In genomic region chr7:35025409-35026275, GRCm38 (mm10) we compare ENCODE assay signal across 8 mouse cellular contexts. TPM values are rescaled to one million over a fixed set of nuclear protein-coding genes. Genes with fewer than 3 reads are reported as not detected.
DNase-seq lines count a peak whose midpoint lies in the region; ATAC-seq and TF ChIP-seq lines count a peak whose summit lies in the region.

No protein-coding gene starts in this region.

- WGBS in forebrain, embryonic 10.5 days, result 52% methylated on average over 5 of the region's 5 CpGs
- 44% methylated on average over 5 of the region's 5 CpGs for whole genome bisulfite sequencing in heart, embryonic 16.5 days
- WGBS in large intestine, adult 2 months, result 46% methylated on average over 5 of the region's 5 CpGs
- 43% methylated on average over 5 of the region's 5 CpGs for WGBS in liver, embryonic 16.5 days (ENCODE audit: insufficient replicate concordance)
- 41% methylated on average over 5 of the region's 5 CpGs for WGBS in neural tube, embryonic 12.5 days

- peaks cover 2 to 19% of the 10 kb centered on the region in 2 experiments for H3K4me1 ChIP-seq in CH12.LX (ENCODE audit: control insufficient read depth in 1 of 2, insufficient read depth in 2 of 2)
- H3K4me1 ChIP-seq in forebrain, embryonic 10.5 days, result no peaks in the 10 kb centered on the region
- H3K4me1 ChIP-seq in heart, embryonic 16.5 days (ENCODE audit: control insufficient read depth, insufficient read depth, low read length), result no peaks in the 10 kb centered on the region
- peaks cover 6% of the 10 kb centered on the region for H3K4me1 ChIP-seq in liver, embryonic 16.5 days (ENCODE audit: control insufficient read depth, low read depth, low read length)
- H3K4me1 ChIP-seq in neural tube, embryonic 12.5 days, result no peaks in the 10 kb centered on the region

- TF ChIP-seq EP300 in CH12.LX (IDR thresholded peaks at IDR 0.05; ENCODE audit: low read length), result no peak

- dilution Hi-C loops in CH12.LX (cut with MboI; ENCODE audit: extremely low pct_ligation_motif_present, extremely low pct_unique_long_range_greater_than_20kb, low sequenced_read_pairs), result no loop called here

- no peak overlapping the region for H3K9ac ChIP-seq in CH12.LX (ENCODE audit: insufficient read depth, low read depth)
- H3K9ac ChIP-seq in heart, embryonic 16.5 days (ENCODE audit: low read length), result no peak overlapping the region
- no peak overlapping the region for H3K9ac ChIP-seq in liver, embryonic 16.5 days (ENCODE audit: low read depth, low read length)
- H3K9ac ChIP-seq in neural tube, embryonic 12.5 days, result no peak overlapping the region

- H3K79me2 ChIP-seq in CH12.LX (replicated peaks; ENCODE audit: control insufficient read depth, extremely low read depth, insufficient read depth, poor library complexity, severe bottlenecking), result no peaks in the 10 kb centered on the region

- H3K9me3 ChIP-seq in CH12.LX (replicated peaks; ENCODE audit: low read length), result no peaks in the 10 kb centered on the region
- H3K9me3 ChIP-seq in forebrain, embryonic 10.5 days, result no peaks in the 10 kb centered on the region
- H3K9me3 ChIP-seq in heart, embryonic 16.5 days (replicated peaks; ENCODE audit: control insufficient read depth, low read length), result no peaks in the 10 kb centered on the region
- H3K9me3 ChIP-seq in liver, embryonic 16.5 days (replicated peaks; ENCODE audit: control insufficient read depth, low read length), result no peaks in the 10 kb centered on the region
- H3K9me3 ChIP-seq in neural tube, embryonic 12.5 days, result no peaks in the 10 kb centered on the region

- no peak overlapping the region for H3K27ac ChIP-seq in CH12.LX (ENCODE audit: insufficient read depth, low read depth)
- H3K27ac ChIP-seq in forebrain, embryonic 10.5 days, result no peak overlapping the region
- no peak overlapping the region for H3K27ac ChIP-seq in heart, embryonic 16.5 days (ENCODE audit: low read length)
- no peak overlapping the region for H3K27ac ChIP-seq in liver, embryonic 16.5 days (ENCODE audit: low read length)
- no peak overlapping the region for H3K27ac ChIP-seq in neural tube, embryonic 12.5 days

- peak; percentile 87 for TF ChIP-seq RAD21 in CH12.LX (IDR thresholded peaks at IDR 0.05; ENCODE audit: low read depth, low read length)

- TF ChIP-seq CTCF in CH12.LX (conservative IDR thresholded peaks at IDR 0.05 in 1 of 2, IDR thresholded peaks at IDR 0.05 in 1 of 2; ENCODE audit: low read depth in 2 of 2, low read length in 2 of 2), result peak; percentile 73 to 92
- TF ChIP-seq CTCF in brain, embryonic 14.5 days (IDR thresholded peaks at IDR 0.05; ENCODE audit: borderline replicate concordance, extremely low read depth, insufficient read depth, insufficient read length), result peak; percentile 88

- ATAC-seq in heart, embryonic 16.5 days (replicated peaks; ENCODE audit: extremely low read depth, insufficient read depth, low FRiP score), result peak; percentile 58; the same call in 1 of the 2 replicates
- peak; percentile 30; the same call in 1 of the 2 replicates for ATAC-seq in liver, embryonic 16.5 days (ENCODE audit: low read depth)
- ATAC-seq in neural tube, embryonic 12.5 days (ENCODE audit: low FRiP score, low read depth), result peak; percentile 51; the same call in 1 of the 2 replicates

- TF ChIP-seq POLR2A in CH12.LX (IDR thresholded peaks at IDR 0.05; ENCODE audit: low read depth, low read length), result no peak
- no peak for TF ChIP-seq POLR2A in brain, embryonic 14.5 days (IDR thresholded peaks at IDR 0.05; ENCODE audit: borderline replicate concordance, extremely low read depth, insufficient read depth, insufficient read length, poor library complexity, severe bottlenecking)

- DNase-seq in CH12.LX (ENCODE audit: extremely low read depth), result peak; percentile 52
- DNase-seq in brain, embryonic 14.5 days (ENCODE audit: low read depth), result peak; percentile 75
- DNase-seq in forebrain, embryonic 10.5 days (ENCODE audit: extremely low spot score, low spot score), result peak; percentile 78
- peak; percentile 39 for DNase-seq in large intestine, adult 2 months (ENCODE audit: low read depth, low spot score)
- DNase-seq in testis, postnatal 10 days (ENCODE audit: low spot score), result peak; percentile 89

- no peak overlapping the region for H3K4me2 ChIP-seq in CH12.LX (ENCODE audit: insufficient read depth, low read depth, poor library complexity, severe bottlenecking)
- no peak overlapping the region for H3K4me2 ChIP-seq in heart, embryonic 16.5 days (ENCODE audit: low read depth, low read length)
- no peak overlapping the region for H3K4me2 ChIP-seq in liver, embryonic 16.5 days (ENCODE audit: low read depth, low read length)
- no peak overlapping the region for H3K4me2 ChIP-seq in neural tube, embryonic 12.5 days (replicated peaks)

- H3K4me3 ChIP-seq in CH12.LX (replicated peaks in 1 of 3; ENCODE audit: low read depth in 2 of 3, low read length in 2 of 3, poor library complexity in 1 of 3), result no peak overlapping the region
- H3K4me3 ChIP-seq in forebrain, embryonic 10.5 days, result no peak overlapping the region
- H3K4me3 ChIP-seq in heart, embryonic 16.5 days (ENCODE audit: low read length), result no peak overlapping the region
- H3K4me3 ChIP-seq in liver, embryonic 16.5 days (ENCODE audit: low read depth, low read length), result no peak overlapping the region
- H3K4me3 ChIP-seq in neural tube, embryonic 12.5 days, result no peak overlapping the region

- peaks cover 16 to 83% of the 10 kb centered on the region in 2 experiments for H3K36me3 ChIP-seq in CH12.LX (replicated peaks in 1 of 2; ENCODE audit: control insufficient read depth in 1 of 2, insufficient read depth in 1 of 2, low read length in 1 of 2)
- peaks cover 14% of the 10 kb centered on the region for H3K36me3 ChIP-seq in forebrain, embryonic 10.5 days (replicated peaks)
- no peaks in the 10 kb centered on the region for H3K36me3 ChIP-seq in heart, embryonic 16.5 days (ENCODE audit: control insufficient read depth, insufficient read depth)
- H3K36me3 ChIP-seq in liver, embryonic 16.5 days (ENCODE audit: control insufficient read depth, insufficient read depth), result no peaks in the 10 kb centered on the region
- H3K36me3 ChIP-seq in neural tube, embryonic 12.5 days, result no peaks in the 10 kb centered on the region

- in situ Hi-C loops in CH12.LX (cut with MboI; ENCODE audit: low pct_ligation_motif_present, low pct_unique_long_range_greater_than_20kb, low sequenced_read_pairs), result no loop called here

- no peaks in the 10 kb centered on the region for H3K27me3 ChIP-seq in CH12.LX (replicated peaks)
- H3K27me3 ChIP-seq in forebrain, embryonic 10.5 days (ENCODE audit: poor library complexity, severe bottlenecking), result no peaks in the 10 kb centered on the region
- no peaks in the 10 kb centered on the region for H3K27me3 ChIP-seq in heart, embryonic 16.5 days (ENCODE audit: control insufficient read depth, insufficient read depth, low read length)
- H3K27me3 ChIP-seq in liver, embryonic 16.5 days (ENCODE audit: control insufficient read depth, insufficient read depth, low read depth, low read length), result no peaks in the 10 kb centered on the region
- no peaks in the 10 kb centered on the region for H3K27me3 ChIP-seq in neural tube, embryonic 12.5 days (replicated peaks)

TF ChIP-seq in CH12.LX, 34 proteins besides CTCF, POLR2A, EP300 and RAD21 (continues in another document):
- no peak for TF ChIP-seq PAX5 (IDR thresholded peaks at IDR 0.05; ENCODE audit: low read length)
- TF ChIP-seq TCF12 (IDR thresholded peaks at IDR 0.05; ENCODE audit: low read depth, low read length), result no peak
- TF ChIP-seq CHD2 (IDR thresholded peaks at IDR 0.05; ENCODE audit: low read length), result no peak
- TF ChIP-seq MXI1 (IDR thresholded peaks at IDR 0.05; ENCODE audit: low read depth, low read length), result no peak
- TF ChIP-seq SMC3 (IDR thresholded peaks at IDR 0.05; ENCODE audit: low read depth, low read length), result peak; percentile 92
- no peak for TF ChIP-seq KAT2A (IDR thresholded peaks at IDR 0.05; ENCODE audit: insufficient replicate concordance, low read length)
- no peak for TF ChIP-seq UBTF (IDR thresholded peaks at IDR 0.05; ENCODE audit: low read depth, low read length)
- no peak for TF ChIP-seq HCFC1 (IDR thresholded peaks at IDR 0.05; ENCODE audit: low read depth, low read length)
- TF ChIP-seq NELFE (IDR thresholded peaks at IDR 0.05; ENCODE audit: low read depth, low read length), result no peak
- TF ChIP-seq MEF2A (IDR thresholded peaks at IDR 0.05; ENCODE audit: borderline replicate concordance, low read depth, low read length), result no peak
- no peak for TF ChIP-seq JUN (IDR thresholded peaks at IDR 0.05; ENCODE audit: insufficient read depth, low read depth, low read length)
- no peak for TF ChIP-seq IRF4 (IDR thresholded peaks at IDR 0.05; ENCODE audit: low read depth, low read length)
- TF ChIP-seq E2F4 (IDR thresholded peaks at IDR 0.05; ENCODE audit: insufficient replicate concordance, low read depth, low read length), result no peak
- no peak for TF ChIP-seq ETS1 (conservative IDR thresholded peaks at IDR 0.05; ENCODE audit: low read depth, low read length)
- TF ChIP-seq ELF1 (IDR thresholded peaks at IDR 0.05; ENCODE audit: low read depth, low read length), result no peak
- no peak for TF ChIP-seq MAFK (IDR thresholded peaks at IDR 0.05; ENCODE audit: insufficient replicate concordance, low read length)
- no peak for TF ChIP-seq GABPA (IDR thresholded peaks at IDR 0.05; ENCODE audit: insufficient replicate concordance, low read depth, low read length)
- 0 out of 2 replicates have a peak, but pooled peaks have one; percentile 28 for TF ChIP-seq MAZ (IDR thresholded peaks at IDR 0.05; ENCODE audit: low read depth, low read length)
- TF ChIP-seq USF2 (conservative IDR thresholded peaks at IDR 0.05; ENCODE audit: low read depth, low read length), result no peak
- TF ChIP-seq TBP (conservative IDR thresholded peaks at IDR 0.05; ENCODE audit: low read depth, low read length), result no peak
- TF ChIP-seq ZMIZ1 (IDR thresholded peaks at IDR 0.05; ENCODE audit: low read depth, low read length), result no peak
- TF ChIP-seq RCOR1 (conservative IDR thresholded peaks at IDR 0.05; ENCODE audit: low read depth, low read length), result no peak
- TF ChIP-seq NRF1 (IDR thresholded peaks at IDR 0.05; ENCODE audit: low read depth, low read length), result no peak
- TF ChIP-seq ZNF384 (IDR thresholded peaks at IDR 0.05; ENCODE audit: low read depth, low read length), result no peak

RNA-seq across cellular contexts. Expression of gene Cebpg, which starts 30.7 kb away (rescaled TPM):
- total RNA-seq in CH12.LX (2012; rRNA removed) (23.6 and 34.6 TPM in 2 replicates), CH12.LX (2014; rRNA removed) (25.3 and 27.0 TPM in 2 replicates)
- polyA plus RNA-seq in CH12.LX (2012; ENCODE audit: insufficient read length, low read depth), result 19.9 and 23.5 TPM in 2 replicates
- polyA plus RNA-seq in brain, embryonic 14.5 days (2012; rRNA removed), result 27.2 and 29.8 TPM in 2 replicates
- polyA plus RNA-seq in forebrain, embryonic 10.5 days (2016; fragmentation: Nextera tagmentation; extraction: Ambion mirVana), result 45.0 and 46.3 TPM in 2 replicates
- polyA plus RNA-seq in heart, embryonic 16.5 days (2015; fragmentation: Nextera tagmentation; extraction: Ambion mirVana), result 19.7 and 19.8 TPM in 2 replicates
- polyA plus RNA-seq in large intestine, adult 2 months (2012; rRNA removed), result 9.2 and 14.2 TPM in 2 replicates
- polyA plus RNA-seq in liver, embryonic 16.5 days (2015; fragmentation: Nextera tagmentation; extraction: Ambion mirVana), result 21.4 and 22.4 TPM in 2 replicates
- polyA plus RNA-seq in neural tube, embryonic 12.5 days (2016; fragmentation: Nextera tagmentation; extraction: Ambion mirVana), result 48.4 and 50.9 TPM in 2 replicates

Comparison
In these comparisons a context has a peak if more than half of its experiments do, and no peak if none do; other contexts are left out.
1. DNase-seq: peak in every context shown above with its lines; median percentile 89 in testis, postnatal 10 days; 78 in forebrain, embryonic 10.5 days; 75 in brain, embryonic 14.5 days; 52 in CH12.LX; 39 in large intestine, adult 2 months.